Mouse (Mus musculus) embryonic fibroblast, embryonic 13.5 days (primary cell): ENCODE results near the gene Vps72.

Experiments
- CTCF ChIP-seq: IDR thresholded peaks from 2 replicates; pipeline ENCODE4 v1.5.1; 2011; ENCODE audit warnings: mild to moderate bottlenecking, control low read depth, low read length, moderate library complexity, borderline replicate concordance; ENCODE audit not compliant: insufficient read depth
- POLR2A ChIP-seq: IDR thresholded peaks from 2 replicates; pipeline ENCODE4 v1.6.1; 2011; ENCODE audit warnings: low read depth, mild to moderate bottlenecking, control low read depth, low read length, moderate library complexity

GRCm38 (mm10) chr3:95147924-95148323 is 37.1 kb downstream of the Vps72 start:
- TF ChIP-seq CTCF (no peak), POLR2A (no peak)
